Mouse (Mus musculus) olfactory bulb, adult 2 months (tissue): ENCODE measurements around the gene AA792892. TPM values are rescaled to one million over a fixed set of nuclear protein-coding genes. Genes with fewer than 3 reads are reported as not detected.
"Not testable (repeated sequence)": the region's sequence is repeated elsewhere in the genome, so short reads cannot be mapped to it uniquely, and the experiment has no call there.

Experiments used
- H3K27ac ChIP-seq: fragments of 200-500 bp; 2 replicates; pipeline ENCODE4 v1.5.1; 2012; ENCODE audit warnings: low read depth, low read length; ENCODE audit not compliant: insufficient read depth
- H3K4me1 ChIP-seq: fragments of 200-500 bp; 2 replicates; pipeline ENCODE4 v1.6.1; 2012; ENCODE audit warnings: low read length; ENCODE audit not compliant: control insufficient read depth, insufficient read depth
- H3K4me3 ChIP-seq: fragments of 200-500 bp; 2 replicates; pipeline ENCODE4 v1.5.1; 2012; ENCODE audit warnings: mild to moderate bottlenecking, low read depth, low read length, moderate library complexity; ENCODE audit not compliant: insufficient read depth
- WGBS: fragments of 180-500 bp; shearing (Covaris S2); methylation state at CpG from one replicate; pipeline ENCODE4 v1.1.7; 2018; 5-methylcytosine and 5-hydroxymethylcytosine counted together
- polyA plus RNA-seq: library from polyadenylated mRNA; stranded (reverse); fragments of >200 nt; gene quantifications from 2 replicates; pipeline ENCODE4 v1.2.4, GENCODE M21; 2012; ENCODE audit warnings: low replicate concordance; ENCODE audit not compliant: missing spikeins, insufficient read depth, insufficient read length

Gene AA792892
- polyA plus RNA-seq, result not detected in 2 replicates

- not testable (repeated sequence) for H3K27ac ChIP-seq, H3K4me1 ChIP-seq, H3K4me3 ChIP-seq
- no CpG with 5 or more reads among the region's 2 CpGs for WGBS
These were observed at the start of gene AA792892 for GRCm38 (mm10) chr5:94339449-94339848. TSS of gene AA792892 (plus strand) at chr5:94339749.

GRCm38 (mm10) chr5:94306696-94307095 is 32.9 kb upstream of the AA792892 start, which contains the start of gene A430089I19Rik:
TSS of gene A430089I19Rik (minus strand) at chr5:94306796.
- H3K4me1 ChIP-seq, H3K4me3 ChIP-seq, H3K27ac ChIP-seq: not testable (repeated sequence)
- 97% methylated on average over 1 of the region's 1 CpGs for WGBS

- H3K4me3 ChIP-seq, H3K27ac ChIP-seq, H3K4me1 ChIP-seq: not testable (repeated sequence)
- no CpG with 5 or more reads among the region's 2 CpGs for WGBS
These were observed 25.4 kb upstream of the AA792892 start, which contains the start of gene Gm6502 for GRCm38 (mm10) chr5:94314135-94314534. TSS of gene Gm6502 (plus strand) at chr5:94314435.

Other genes with a start within 250 kb of the AA792892 start
- not detected in 2 replicates for gene Gm3106, start 121.7 kb upstream of the AA792892 start, polyA plus RNA-seq
- not detected in 2 replicates for gene A430089I19Rik, start 33.0 kb upstream of the AA792892 start, polyA plus RNA-seq
- gene Gm6502, start 25.3 kb upstream of the AA792892 start, polyA plus RNA-seq, result not detected in 2 replicates
- gene Gm7682, start 106.0 kb downstream of the AA792892 start, polyA plus RNA-seq, result not detected in 2 replicates
- not detected in 2 replicates for gene Gm3139, start 186.5 kb downstream of the AA792892 start, polyA plus RNA-seq